Mouse (Mus musculus): ENCODE results near the gene Vps4b. TPM values are rescaled to one million over a fixed set of nuclear protein-coding genes. Genes with fewer than 3 reads are reported as not detected.

Gene Vps4b
- 10 to 100 TPM; 29.8 to 30.1 TPM for total RNA-seq (2021)
- 5.9 and 10.4 TPM in 2 replicates for polyA plus RNA-seq (2012; rRNA removed)
- long read RNA-seq, full-length matches to known transcripts = 27 of 28 reads
- long read RNA-seq, partial matches to known transcripts = 0 of 28 reads
- long read RNA-seq, other reads (novel, unspliced or antisense) = 1 of 28 reads

DNA sequence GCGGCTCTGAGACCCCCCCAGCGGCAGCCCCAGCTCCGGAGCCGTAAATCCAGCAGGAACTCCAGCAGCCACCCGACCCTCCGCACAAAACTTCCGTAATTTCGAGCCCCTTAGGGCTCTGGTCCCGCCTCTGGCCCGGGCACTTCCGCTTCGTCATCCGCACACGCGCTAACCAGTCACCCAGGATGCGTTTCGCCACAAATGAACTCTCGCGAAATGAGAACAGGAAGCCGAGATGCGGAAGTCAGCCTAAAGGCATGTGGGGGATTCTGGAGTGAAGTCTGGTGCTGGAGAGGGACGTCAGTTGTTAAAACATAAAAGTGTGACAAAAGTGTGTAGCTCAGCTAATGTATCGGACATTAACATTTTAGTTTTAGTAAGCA lies at the start of gene Vps4b:
TSS of gene Vps4b (minus strand) at position 187 of the 383 bp plus-strand sequence.
- peak; percentile 92 to 93 for DNase-seq
- peak; percentile 93 for TF ChIP-seq POLR2A (IDR thresholded peaks at IDR 0.05; ENCODE audit: insufficient read depth, low read depth, low read length)
- no peak for TF ChIP-seq CTCF (IDR thresholded peaks at IDR 0.05)
- peak; percentile 82 for TF ChIP-seq EP300 (IDR thresholded peaks at IDR 0.05; ENCODE audit: insufficient read depth, low read depth, low read length)
- H3K79me2 ChIP-seq (replicated peaks; ENCODE audit: control insufficient read depth, insufficient read depth, low read length) = peaks cover 2% of the 10 kb centered on the region
- H3K4me3 ChIP-seq = peak within 1 kb of the TSS; percentile 88
- 1% methylated on average over 23 of the region's 23 CpGs for WGBS
- no peaks in the 10 kb centered on the region; the same call in 1 of the 2 replicates for H3K36me3 ChIP-seq (ENCODE audit: control insufficient read depth, insufficient read depth, low read length)
- H3K27ac ChIP-seq = peak within 1 kb of the TSS; percentile 93
- peak within 1 kb of the TSS; percentile 96 for H3K9ac ChIP-seq (ENCODE audit: low read depth, low read length)
- no peaks in the 10 kb centered on the region for H3K27me3 ChIP-seq (ENCODE audit: control insufficient read depth, insufficient read depth, low read length)
- peaks cover 3% of the 10 kb centered on the region for H3K4me1 ChIP-seq (ENCODE audit: control insufficient read depth, insufficient read depth, low read length)
- intact Hi-C loops (cut with DNase I) = loop anchor here (2.0 kb wide), 1 partner anchor 38 kb away; the partner anchor contains the start of gene Kdsr

DNA sequence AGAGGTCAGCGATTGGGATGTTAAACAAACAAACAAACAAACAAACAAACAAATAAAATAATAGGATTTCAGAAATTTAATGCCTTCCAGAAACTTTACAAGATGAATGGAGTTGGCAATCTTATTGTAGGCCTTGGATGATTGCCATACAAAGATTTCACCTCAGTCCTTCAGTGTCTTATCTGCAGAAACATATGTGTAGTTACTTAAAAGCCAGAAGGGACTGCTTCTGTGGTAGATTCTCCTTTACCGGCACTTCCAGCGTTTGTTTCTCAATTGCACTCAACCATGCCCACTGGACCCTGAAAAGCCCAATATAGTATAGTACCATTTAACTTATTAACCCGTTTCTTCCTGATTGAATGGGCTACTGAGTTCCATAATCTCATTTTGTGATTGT lies 32.3 kb upstream of the Vps4b start:
- intact Hi-C loops (cut with DNase I) = no loop called here
- WGBS = 45% methylated on average over 4 of the region's 4 CpGs
- Histone ChIP-seq H3K9ac (ENCODE audit: low read depth, low read length) (no peak overlapping the region), H3K36me3 (ENCODE audit: control insufficient read depth, insufficient read depth, low read length) (no peaks in the 10 kb centered on the region), H3K27me3 (ENCODE audit: control insufficient read depth, insufficient read depth, low read length) (no peaks in the 10 kb centered on the region), H3K79me2 (replicated peaks; ENCODE audit: control insufficient read depth, insufficient read depth, low read length) (no peaks in the 10 kb centered on the region), H3K4me1 (ENCODE audit: control insufficient read depth, insufficient read depth, low read length) (no peaks in the 10 kb centered on the region), H3K4me3 (no peak overlapping the region), H3K27ac (no peak overlapping the region)
- DNase-seq = no peak
- no peak for TF ChIP-seq POLR2A (IDR thresholded peaks at IDR 0.05; ENCODE audit: insufficient read depth, low read depth, low read length)
- no peak for TF ChIP-seq CTCF (IDR thresholded peaks at IDR 0.05)
- TF ChIP-seq EP300 (IDR thresholded peaks at IDR 0.05; ENCODE audit: insufficient read depth, low read depth, low read length) = no peak

- Histone ChIP-seq H3K27ac (no peak overlapping the region), H3K9ac (ENCODE audit: low read depth, low read length) (no peak overlapping the region), H3K36me3 (ENCODE audit: control insufficient read depth, insufficient read depth, low read length) (no peaks in the 10 kb centered on the region), H3K27me3 (ENCODE audit: control insufficient read depth, insufficient read depth, low read length) (no peaks in the 10 kb centered on the region), H3K4me3 (no peak overlapping the region), H3K4me1 (ENCODE audit: control insufficient read depth, insufficient read depth, low read length) (no peaks in the 10 kb centered on the region), H3K79me2 (replicated peaks; ENCODE audit: control insufficient read depth, insufficient read depth, low read length) (no peaks in the 10 kb centered on the region)
- no peak for DNase-seq
- intact Hi-C loops (cut with DNase I) = no loop called here
- TF ChIP-seq POLR2A (IDR thresholded peaks at IDR 0.05; ENCODE audit: insufficient read depth, low read depth, low read length) (no peak), CTCF (IDR thresholded peaks at IDR 0.05) (no peak), EP300 (IDR thresholded peaks at IDR 0.05; ENCODE audit: insufficient read depth, low read depth, low read length) (no peak)
- whole genome bisulfite sequencing = 52% methylated on average over 3 of the region's 3 CpGs
Observed at GRCm38 (mm10) chr1:106822297-106822696, 25.8 kb upstream of the Vps4b start.

- H3K4me1 ChIP-seq (ENCODE audit: control insufficient read depth, insufficient read depth, low read length) = no peaks in the 10 kb centered on the region
- intact Hi-C loops (cut with DNase I) = loop anchor here (5.0 to 10.0 kb wide), 2 partner anchors 274 to 306 kb away; no protein-coding TSS in a partner anchor
- H3K27me3 ChIP-seq (ENCODE audit: control insufficient read depth, insufficient read depth, low read length) = no peaks in the 10 kb centered on the region
- no peak overlapping the region for H3K4me3 ChIP-seq
- no peaks in the 10 kb centered on the region for H3K36me3 ChIP-seq (ENCODE audit: control insufficient read depth, insufficient read depth, low read length)
- no peak overlapping the region for H3K9ac ChIP-seq (ENCODE audit: low read depth, low read length)
- TF ChIP-seq CTCF (IDR thresholded peaks at IDR 0.05) = peak; percentile 70
- TF ChIP-seq EP300 (IDR thresholded peaks at IDR 0.05; ENCODE audit: insufficient read depth, low read depth, low read length) = no peak
- no peak for TF ChIP-seq POLR2A (IDR thresholded peaks at IDR 0.05; ENCODE audit: insufficient read depth, low read depth, low read length)
- WGBS = 10% methylated on average over 4 of the region's 4 CpGs
- no peak for DNase-seq
- no peak overlapping the region for H3K27ac ChIP-seq
- H3K79me2 ChIP-seq (replicated peaks; ENCODE audit: control insufficient read depth, insufficient read depth, low read length) = no peaks in the 10 kb centered on the region
Observed at GRCm38 (mm10) chr1:106818323-106818722, 21.8 kb upstream of the Vps4b start.

DNA sequence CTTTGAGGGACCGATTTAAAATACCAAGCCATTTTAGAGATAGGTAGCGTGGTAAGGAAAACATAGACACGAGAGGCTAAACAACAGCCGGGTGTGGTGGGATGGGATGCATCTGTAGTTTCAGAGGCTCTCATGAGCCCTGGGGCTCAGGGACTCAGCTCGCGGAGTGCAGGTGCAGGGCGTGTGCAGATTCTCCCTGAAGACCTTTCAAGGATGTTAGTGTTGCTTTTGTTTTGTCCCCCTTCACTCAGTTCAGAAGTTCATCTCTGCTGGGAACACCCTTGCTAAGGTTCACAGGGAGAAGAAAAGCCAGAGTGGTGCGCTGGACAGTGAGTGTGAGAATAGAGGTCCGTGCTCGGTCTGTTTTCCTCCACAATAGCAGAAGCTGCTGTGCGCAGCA lies 20.2 kb upstream of the Vps4b start:
- TF ChIP-seq CTCF (IDR thresholded peaks at IDR 0.05) = no peak
- no peak for TF ChIP-seq EP300 (IDR thresholded peaks at IDR 0.05; ENCODE audit: insufficient read depth, low read depth, low read length)
- no peak for TF ChIP-seq POLR2A (IDR thresholded peaks at IDR 0.05; ENCODE audit: insufficient read depth, low read depth, low read length)
- WGBS = 82% methylated on average over 11 of the region's 11 CpGs

DNA sequence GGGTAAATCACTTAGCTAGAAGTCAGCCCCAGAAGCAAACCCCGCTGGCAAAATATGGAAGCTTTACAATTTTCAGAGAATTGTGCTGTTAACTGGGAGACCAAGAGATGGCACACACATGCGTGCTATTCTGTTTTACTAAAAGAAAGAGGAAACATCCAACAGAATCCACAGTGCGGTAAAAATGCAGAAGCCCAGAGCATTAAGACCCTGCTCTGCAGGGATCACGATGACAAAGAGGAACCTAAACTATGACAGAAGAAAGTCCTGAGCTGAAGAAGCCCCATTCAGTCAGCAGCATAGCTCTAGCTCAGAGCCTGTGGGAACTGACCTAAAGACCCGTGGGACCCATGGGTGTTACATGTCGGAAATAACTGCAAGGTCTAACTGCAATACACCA lies 18.7 kb upstream of the Vps4b start:
- Histone ChIP-seq H3K4me1 (ENCODE audit: control insufficient read depth, insufficient read depth, low read length) (no peaks in the 10 kb centered on the region), H3K79me2 (replicated peaks; ENCODE audit: control insufficient read depth, insufficient read depth, low read length) (no peaks in the 10 kb centered on the region), H3K27ac (no peak overlapping the region), H3K36me3 (ENCODE audit: control insufficient read depth, insufficient read depth, low read length) (no peaks in the 10 kb centered on the region), H3K27me3 (ENCODE audit: control insufficient read depth, insufficient read depth, low read length) (no peaks in the 10 kb centered on the region), H3K4me3 (no peak overlapping the region), H3K9ac (ENCODE audit: low read depth, low read length) (no peak overlapping the region)
- DNase-seq = no peak
- 74% methylated on average over 6 of the region's 6 CpGs for WGBS
- intact Hi-C loops (cut with DNase I) = loop anchor here (5.0 to 10.0 kb wide), 2 partner anchors 270 to 303 kb away; no protein-coding TSS in a partner anchor
- no peak for TF ChIP-seq CTCF (IDR thresholded peaks at IDR 0.05)
- TF ChIP-seq EP300 (IDR thresholded peaks at IDR 0.05; ENCODE audit: insufficient read depth, low read depth, low read length) = no peak
- TF ChIP-seq POLR2A (IDR thresholded peaks at IDR 0.05; ENCODE audit: insufficient read depth, low read depth, low read length) = no peak

More for the DNA sequence above, 20.2 kb upstream of the Vps4b start:
- H3K4me3 ChIP-seq = no peak overlapping the region
- H3K4me1 ChIP-seq (ENCODE audit: control insufficient read depth, insufficient read depth, low read length) = no peaks in the 10 kb centered on the region
- no peaks in the 10 kb centered on the region for H3K27me3 ChIP-seq (ENCODE audit: control insufficient read depth, insufficient read depth, low read length)
- H3K9ac ChIP-seq (ENCODE audit: low read depth, low read length) = no peak overlapping the region
- intact Hi-C loops (cut with DNase I) = loop anchor here (1.0 to 10.0 kb wide), 3 partner anchors 272 to 391 kb away; no protein-coding TSS in a partner anchor
- no peaks in the 10 kb centered on the region for H3K36me3 ChIP-seq (ENCODE audit: control insufficient read depth, insufficient read depth, low read length)
- H3K27ac ChIP-seq = no peak overlapping the region
- DNase-seq = no peak
- no peaks in the 10 kb centered on the region for H3K79me2 ChIP-seq (replicated peaks; ENCODE audit: control insufficient read depth, insufficient read depth, low read length)

Measured in heart, adult 2 months (tissue).